Mouse (Mus musculus) kidney, postnatal 36 days (tissue): Measurements from ENCODE around the gene Dok3.

ENCODE experiments used
- DNase-seq, 2 experiments: peaks; one replicate each; pipeline ENCODE4 v3.0.0; 2021 to 2022; ENCODE audit warnings: mixed read lengths in 2 of 2

The Dok3 gene

GRCm38 (mm10) chr13:55505810-55506209 is 23.3 kb downstream of the Dok3 start:
- no peak for DNase-seq

- no peak for DNase-seq
Measured at GRCm38 (mm10) chr13:55504390-55504789, 24.7 kb downstream of the Dok3 start.

- DNase-seq, result no peak
Measured at GRCm38 (mm10) chr13:55502405-55502804, 26.7 kb downstream of the Dok3 start.

- DNase-seq, result no peak
Measured at GRCm38 (mm10) chr13:55500575-55500974, 28.5 kb downstream of the Dok3 start.

GRCm38 (mm10) chr13:55498906-55499305 is 30.2 kb downstream of the Dok3 start:
- no peak for DNase-seq

- DNase-seq, result peak; percentile 51 to 69
Measured at GRCm38 (mm10) chr13:55496661-55497060, 32.4 kb downstream of the Dok3 start.

GRCm38 (mm10) chr13:55495702-55496101 is 33.4 kb downstream of the Dok3 start:
- no peak for DNase-seq

- DNase-seq, result peak; percentile 49
Measured at GRCm38 (mm10) chr13:55494883-55495621, 34.0 kb downstream of the Dok3 start.

- DNase-seq, result no peak
Measured at GRCm38 (mm10) chr13:55494257-55494656, 34.8 kb downstream of the Dok3 start.

GRCm38 (mm10) chr13:55487578-55488498 is 41.3 kb downstream of the Dok3 start, which contains the start of gene Dbn1:
Gene Dbn1 (minus strand): TSS chr13:55488111.
- peak; percentile 29 to 68 for DNase-seq

- DNase-seq, result peak in 1 of 2 experiments; percentile 50
Measured at GRCm38 (mm10) chr13:55486916-55487577, 42.0 kb downstream of the Dok3 start.

GRCm38 (mm10) chr13:55486029-55486794 is 42.9 kb downstream of the Dok3 start:
- DNase-seq, result peak in 1 of 2 experiments; percentile 51

GRCm38 (mm10) chr13:55484520-55485088 is 44.5 kb downstream of the Dok3 start:
- DNase-seq, result no peak

- no peak for DNase-seq
Measured at GRCm38 (mm10) chr13:55483593-55483992, 45.5 kb downstream of the Dok3 start.

- DNase-seq, result no peak
Measured at GRCm38 (mm10) chr13:55483071-55483470, 46.0 kb downstream of the Dok3 start.

GRCm38 (mm10) chr13:55482542-55482941 is 46.6 kb downstream of the Dok3 start:
- DNase-seq, result no peak

GRCm38 (mm10) chr13:55479929-55480328 is 49.2 kb downstream of the Dok3 start:
- no peak for DNase-seq

- peak; percentile 34 to 46 for DNase-seq
Measured at GRCm38 (mm10) chr13:55479008-55479407, 50.1 kb downstream of the Dok3 start.

GRCm38 (mm10) chr13:55478036-55478435 is 51.1 kb downstream of the Dok3 start:
- peak in 1 of 2 experiments; percentile 68 for DNase-seq

GRCm38 (mm10) chr13:55477492-55477891 is 51.6 kb downstream of the Dok3 start:
- DNase-seq, result no peak

- no peak for DNase-seq
Measured at GRCm38 (mm10) chr13:55476256-55476655, 52.8 kb downstream of the Dok3 start.

- no peak for DNase-seq
Measured at GRCm38 (mm10) chr13:55475750-55476149, 53.3 kb downstream of the Dok3 start.
